In genomic region chr4:48101981-48102380, GRCm38 (mm10) we compare ENCODE assay signal across 19 mouse cellular contexts. TPM values are rescaled to one million over a fixed set of nuclear protein-coding genes. Genes with fewer than 3 reads are reported as not detected.
"Had no signal": no experiment of that assay in that cellular context is flagged by ENCODE, and none has a peak within 500 bp of the region (broad histone marks: within the 10 kb centered on the region; RNA-seq: fewer than 3 reads in every experiment).

No protein-coding gene starts in this region.

- H3K9ac ChIP-seq: lung, embryonic 14.5 days; midbrain, embryonic 12.5 days; midbrain, embryonic 15.5 days; neural tube, embryonic 13.5 days; neural tube, embryonic 15.5 days had no signal

- H3K4me1 ChIP-seq: midbrain, embryonic 10.5 days; midbrain, embryonic 12.5 days; midbrain, embryonic 15.5 days; neural tube, embryonic 13.5 days; neural tube, embryonic 15.5 days had no signal

- H3K4me3 ChIP-seq: midbrain, embryonic 10.5 days; midbrain, embryonic 12.5 days; midbrain, embryonic 15.5 days; myocyte; neural tube, embryonic 13.5 days; neural tube, embryonic 15.5 days had no signal

- H3K4me2 ChIP-seq: lung, embryonic 14.5 days; midbrain, embryonic 12.5 days; midbrain, embryonic 15.5 days; neural tube, embryonic 13.5 days; neural tube, embryonic 15.5 days had no signal

- H3K9me3 ChIP-seq: midbrain, embryonic 10.5 days; midbrain, embryonic 12.5 days; midbrain, embryonic 15.5 days; neural tube, embryonic 13.5 days; neural tube, embryonic 15.5 days had no signal

- DNase-seq: lung, adult 18-20 months; lung, embryonic 14.5 days; lung, postnatal 10 days; lung, postnatal 4 days; retina, postnatal 1 day; right cerebral cortex, adult 18-20 months; right cerebral cortex, postnatal 25 days; right cerebral cortex, postnatal 4 days; spleen, adult 18-20 months; thymus, adult 18-20 months; thymus, postnatal 14 days; thymus, postnatal 36 days had no signal

- H3K27me3 ChIP-seq: midbrain, embryonic 15.5 days; neural tube, embryonic 13.5 days had no signal

- H3K27ac ChIP-seq: midbrain, embryonic 10.5 days; midbrain, embryonic 12.5 days; midbrain, embryonic 15.5 days; neural tube, embryonic 13.5 days; neural tube, embryonic 15.5 days had no signal

- ATAC-seq: midbrain, embryonic 15.5 days had no signal

- H3K36me3 ChIP-seq: midbrain, embryonic 10.5 days; midbrain, embryonic 12.5 days; midbrain, embryonic 15.5 days; neural tube, embryonic 13.5 days; neural tube, embryonic 15.5 days had no signal

RNA-seq across cellular contexts. Expression of gene Nr4a3, which starts 57.0 kb away (rescaled TPM):
- polyA plus RNA-seq: liver, embryonic 16.5 days had no signal
